Mouse (Mus musculus) embryonic fibroblast, embryonic 13.5 days (primary cell): ENCODE measurements around the gene Eml2. TPM values are rescaled to one million over a fixed set of nuclear protein-coding genes. Genes with fewer than 3 reads are reported as not detected.
"Not testable (repeated sequence)": the region's sequence is repeated elsewhere in the genome, so short reads cannot be mapped to it uniquely, and the experiment has no call there.

Source experiments
- H3K27ac ChIP-seq: 2 replicates; pipeline ENCODE4 v1.5.1; 2012; ENCODE audit warnings: low read length, control low read depth, inconsistent platforms; ENCODE audit not compliant: insufficient read depth
- H3K4me1 ChIP-seq: 2 replicates; pipeline ENCODE4 v1.6.1; 2011; ENCODE audit warnings: low read length; ENCODE audit not compliant: control insufficient read depth, insufficient read depth
- H3K4me3 ChIP-seq: 2 replicates; pipeline ENCODE4 v1.5.1; 2011; ENCODE audit warnings: mild to moderate bottlenecking, control low read depth, low read length; ENCODE audit not compliant: insufficient read depth
- CTCF ChIP-seq: IDR thresholded peaks from 2 replicates; pipeline ENCODE4 v1.5.1; 2011; ENCODE audit warnings: mild to moderate bottlenecking, control low read depth, low read length, moderate library complexity, borderline replicate concordance; ENCODE audit not compliant: insufficient read depth
- POLR2A ChIP-seq: IDR thresholded peaks from 2 replicates; pipeline ENCODE4 v1.6.1; 2011; ENCODE audit warnings: low read depth, mild to moderate bottlenecking, control low read depth, low read length, moderate library complexity
- polyA plus RNA-seq: library from polyadenylated mRNA; stranded (reverse); fragments of >200 nt; gene quantifications from 2 replicates; pipeline ENCODE4 v1.2.4, GENCODE M21; 2011; ENCODE audit warnings: low read depth; ENCODE audit not compliant: missing spikeins, insufficient read length

The Eml2 gene
- polyA plus RNA-seq, 1 experiment = 17.3 TPM

DNA sequence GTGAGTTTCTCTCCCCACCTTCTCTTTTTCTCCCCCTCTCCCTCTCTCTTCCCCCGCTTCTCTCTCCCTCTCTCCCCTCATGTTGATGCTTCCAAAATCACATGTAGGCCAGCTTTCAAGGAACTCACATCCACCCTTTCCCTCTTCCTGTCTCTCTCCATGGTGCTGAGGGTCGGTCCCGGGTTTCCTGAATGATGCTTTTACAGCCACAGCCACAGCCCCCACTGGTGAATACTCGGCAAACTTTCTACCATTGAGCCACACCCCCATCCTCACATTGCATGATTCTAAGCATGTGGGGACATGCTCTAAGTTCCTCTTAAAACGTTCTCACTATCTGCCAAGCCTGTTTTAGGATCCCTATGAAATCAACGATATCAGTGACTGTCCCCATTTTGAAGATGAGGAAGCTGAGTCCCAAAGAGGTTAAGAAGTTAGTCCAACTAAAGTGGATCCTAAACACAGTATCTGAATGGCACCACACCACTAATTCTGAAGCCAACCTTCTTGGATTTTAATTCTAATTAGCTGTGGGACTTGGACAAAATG lies 28.6 kb upstream of the Eml2 start:
- Histone ChIP-seq H3K27ac (no peak overlapping the region), H3K4me3 (no peak overlapping the region), H3K4me1 (0 out of 2 replicates have a peak, but pooled peaks cover 4% of the 10 kb centered on the region)
- TF ChIP-seq POLR2A = no peak
- no peak for TF ChIP-seq CTCF

DNA sequence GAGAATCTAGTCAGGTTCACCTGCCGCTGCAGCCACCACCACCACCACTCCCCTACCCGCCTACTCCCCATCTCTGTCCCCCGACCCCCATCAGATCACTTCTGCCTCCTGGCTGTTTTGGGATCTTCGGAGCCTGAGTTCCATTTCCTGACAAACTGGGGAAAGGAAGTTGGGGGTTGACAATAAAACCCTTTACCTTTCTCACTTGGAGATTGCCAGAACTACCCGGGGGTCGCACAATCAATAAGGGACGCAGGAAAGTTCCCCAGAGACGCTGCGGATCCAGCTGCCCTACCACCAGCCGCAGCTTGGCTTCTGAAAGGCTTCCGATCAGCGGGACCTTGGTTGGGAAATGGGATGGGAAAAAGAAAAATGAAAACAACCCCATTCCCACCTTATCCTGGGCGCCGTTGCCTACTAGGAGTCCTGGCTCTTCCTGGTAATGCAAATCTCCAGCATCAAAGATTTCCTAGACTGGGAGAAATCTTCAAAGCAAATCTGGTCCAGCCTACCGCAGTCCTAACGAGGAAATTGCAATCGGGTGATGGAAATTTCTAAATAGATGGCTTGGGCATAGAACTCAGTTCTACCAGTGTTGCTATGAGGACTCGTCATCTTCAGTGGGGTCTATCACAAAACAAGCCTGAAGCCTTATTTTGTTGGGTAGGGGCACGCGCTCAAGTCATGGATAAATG lies 27.9 kb upstream of the Eml2 start:
- H3K4me1 ChIP-seq = 0 out of 2 replicates have a peak, but pooled peaks cover 4% of the 10 kb centered on the region
- no peak for TF ChIP-seq CTCF
- no peak for TF ChIP-seq POLR2A
- peak overlapping the region; percentile 50 for H3K27ac ChIP-seq
- peak overlapping the region; percentile 61 for H3K4me3 ChIP-seq

DNA sequence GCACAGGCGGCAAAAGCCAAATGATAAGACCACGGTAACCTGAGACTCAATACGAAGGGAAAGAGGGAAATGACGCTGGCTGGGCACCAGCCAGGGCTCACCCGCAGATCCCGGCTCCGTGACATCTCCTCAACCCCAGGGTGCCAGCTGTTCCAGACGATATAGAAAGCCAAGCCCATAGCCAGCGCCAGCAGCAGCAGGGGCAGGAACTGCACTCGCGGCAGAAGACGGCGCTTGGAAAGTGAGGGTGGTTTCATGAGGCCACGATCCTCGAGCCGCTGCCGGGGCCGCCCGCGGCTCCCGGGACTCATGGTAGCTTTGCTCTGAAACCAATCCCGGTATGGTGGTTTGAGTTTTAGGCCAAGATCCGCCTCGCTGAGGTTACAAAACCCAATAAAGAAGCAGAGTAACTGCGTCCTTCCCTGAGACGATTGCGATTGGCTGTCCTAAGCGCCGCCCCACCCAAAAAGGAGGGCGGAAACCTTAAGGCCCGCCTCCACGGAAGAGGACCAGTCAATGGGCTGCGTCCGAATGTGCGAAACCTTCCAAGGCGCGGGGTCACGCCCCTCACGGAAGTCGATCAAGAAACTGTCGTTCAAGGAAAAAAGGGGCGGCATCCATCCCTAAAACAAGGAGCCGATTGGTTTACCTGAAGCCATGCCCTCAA lies 27.2 kb upstream of the Eml2 start, which contains the start of gene Qpctl:
Qpctl (minus strand) TSS at position 417 of the 667 bp plus-strand sequence.
- peak; percentile 80 for TF ChIP-seq POLR2A
- TF ChIP-seq CTCF = no peak
- H3K4me1 ChIP-seq = 0 out of 2 replicates have a peak, but pooled peaks cover 4% of the 10 kb centered on the region
- H3K27ac ChIP-seq = peak within 1 kb of the TSS; percentile 50

DNA sequence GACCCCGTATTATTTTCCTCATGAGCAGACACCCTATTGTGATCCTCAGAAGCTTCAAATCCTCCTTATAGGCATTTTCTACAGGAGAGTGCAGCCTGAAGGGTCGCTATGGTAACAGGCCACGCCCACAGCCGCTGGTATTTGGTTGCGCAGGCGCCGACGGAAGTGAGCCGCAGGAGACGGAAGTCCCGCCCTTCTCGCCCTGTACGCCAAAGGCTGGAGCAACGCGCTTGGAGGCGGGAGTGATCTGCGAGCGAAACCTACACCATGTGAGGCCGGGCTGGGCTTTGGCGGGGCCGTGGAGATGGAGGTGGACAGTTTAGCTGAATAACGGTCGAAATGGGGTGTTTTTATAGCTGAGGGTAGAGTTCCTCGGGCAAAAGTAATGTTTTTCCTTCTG lies 26.6 kb upstream of the Eml2 start, which contains the start of gene Snrpd2:
Snrpd2 (plus strand) TSS at position 97 of the 400 bp plus-strand sequence.
- TF ChIP-seq CTCF = no peak
- peak; percentile 81 for TF ChIP-seq POLR2A
- peak within 1 kb of the TSS; percentile 50 for H3K27ac ChIP-seq
- peak within 1 kb of the TSS; percentile 90 for H3K4me3 ChIP-seq
- 0 out of 2 replicates have a peak, but pooled peaks cover 4% of the 10 kb centered on the region for H3K4me1 ChIP-seq

More for the DNA sequence above, 27.2 kb upstream of the Eml2 start, which contains the start of gene Qpctl:
- peak within 1 kb of the TSS; percentile 90 for H3K4me3 ChIP-seq

DNA sequence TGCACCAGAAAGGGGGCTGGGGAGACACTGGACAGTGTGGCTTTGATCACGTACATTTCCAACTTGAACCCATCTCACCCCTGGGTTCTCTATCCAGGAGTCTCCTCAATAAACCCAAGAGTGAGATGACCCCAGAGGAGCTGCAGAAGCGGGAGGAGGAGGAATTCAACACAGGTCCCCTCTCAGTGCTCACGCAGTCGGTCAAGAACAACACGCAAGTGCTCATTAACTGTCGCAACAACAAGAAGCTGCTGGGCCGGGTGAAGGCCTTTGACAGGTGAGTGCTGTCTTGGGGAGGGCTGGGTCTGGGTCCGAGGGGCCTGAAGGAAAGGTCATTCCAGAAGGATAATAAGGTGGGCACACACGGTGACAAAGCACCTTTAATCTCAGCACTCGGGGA lies 25.1 kb upstream of the Eml2 start:
- H3K4me1 ChIP-seq = peaks cover 12% of the 10 kb centered on the region
- not testable (repeated sequence) for H3K27ac ChIP-seq, H3K4me3 ChIP-seq

DNA sequence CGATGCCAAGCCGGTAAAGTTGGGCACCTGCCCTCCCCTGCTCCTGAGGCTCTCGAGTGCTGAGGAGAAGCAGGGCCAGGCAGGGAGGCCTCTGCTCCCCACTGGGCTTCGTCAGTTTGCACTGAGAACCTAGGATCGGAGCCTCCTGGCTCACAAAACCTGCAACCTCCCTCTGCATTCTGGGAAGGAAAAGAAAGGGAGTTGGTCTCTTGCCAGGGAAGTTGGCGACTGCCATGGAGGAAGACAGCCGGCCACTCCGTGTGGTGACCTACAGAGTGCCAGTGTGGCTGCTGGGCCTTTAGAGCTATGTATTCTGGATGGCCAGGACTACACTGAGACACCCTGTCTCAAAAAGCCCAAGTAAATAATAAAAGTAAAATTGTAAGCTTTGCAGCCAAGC lies 21.4 kb upstream of the Eml2 start:
- TF ChIP-seq CTCF = no peak
- TF ChIP-seq POLR2A = no peak
- no peak overlapping the region for H3K4me3 ChIP-seq
- no peak overlapping the region for H3K27ac ChIP-seq
- H3K4me1 ChIP-seq = peaks cover 16% of the 10 kb centered on the region

DNA sequence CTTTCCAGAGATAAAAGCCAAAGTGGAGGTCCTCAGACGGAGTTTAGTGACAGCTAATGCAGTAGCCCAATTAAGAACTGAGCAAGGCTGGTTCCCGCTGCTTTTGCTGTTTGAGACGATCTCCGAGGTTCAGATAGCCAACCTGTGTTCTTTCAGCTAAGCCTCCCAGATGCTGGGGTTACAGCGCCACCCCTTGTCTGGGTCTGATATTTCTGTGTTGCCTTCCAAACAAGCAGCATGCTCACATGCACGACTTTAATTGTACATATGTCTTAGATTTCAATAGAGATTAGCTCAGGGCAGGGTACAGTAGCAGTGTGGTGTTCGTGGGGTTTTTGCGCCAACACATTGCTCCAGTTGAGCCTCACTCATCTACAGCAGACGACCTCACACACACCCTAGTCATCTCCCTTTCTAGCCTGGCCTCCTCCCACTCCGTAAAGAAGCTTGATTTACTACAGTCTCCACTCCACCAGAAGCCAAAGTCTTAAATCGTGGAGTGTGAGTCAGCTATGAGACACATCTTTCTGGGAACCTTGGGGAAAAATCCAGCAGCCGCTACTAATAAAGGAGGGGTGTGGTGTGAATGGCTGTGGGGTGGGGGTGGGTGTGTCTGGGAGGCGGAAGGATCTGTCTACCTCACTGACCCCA lies 20.3 kb upstream of the Eml2 start:
- no peak overlapping the region for H3K4me3 ChIP-seq
- peaks cover 12% of the 10 kb centered on the region for H3K4me1 ChIP-seq
- TF ChIP-seq POLR2A = no peak
- TF ChIP-seq CTCF = peak; percentile 36; the same call in 1 of the 2 replicates
- peak overlapping the region; percentile 80 for H3K27ac ChIP-seq

DNA sequence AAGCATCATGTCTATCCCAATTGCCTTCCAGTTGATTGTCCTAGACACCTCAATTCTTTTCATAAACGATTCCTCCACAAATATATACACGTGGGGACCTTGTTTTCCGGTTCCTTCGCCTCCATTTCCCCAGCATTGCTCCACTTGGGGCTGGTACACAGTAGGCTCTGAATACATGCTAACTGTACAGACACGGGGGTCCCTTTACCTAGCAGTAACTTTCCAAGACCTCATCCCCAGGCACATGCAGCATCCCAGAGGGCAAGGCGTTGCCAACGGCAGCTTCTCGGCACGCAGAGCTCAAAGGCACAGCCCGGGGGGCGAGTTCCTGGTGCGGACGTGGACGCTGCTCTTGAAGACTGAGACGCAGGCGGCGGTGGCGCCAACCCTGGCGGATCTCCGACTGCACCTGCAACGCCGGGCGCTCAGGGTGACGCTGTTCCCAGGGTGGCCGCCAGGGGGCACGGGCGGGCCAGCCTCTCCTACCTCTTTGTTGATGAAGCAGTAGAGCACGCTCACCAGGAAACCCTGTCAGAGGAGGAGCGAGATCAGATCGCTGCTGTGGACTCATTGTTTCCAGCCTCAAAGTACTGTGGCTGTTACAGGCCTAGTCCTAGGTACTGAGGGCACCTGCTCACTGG lies 18.9 kb upstream of the Eml2 start:
- Histone ChIP-seq H3K4me1 (peaks cover 12% of the 10 kb centered on the region), H3K4me3 (no peak overlapping the region), H3K27ac (no peak overlapping the region)
- no peak for TF ChIP-seq POLR2A
- TF ChIP-seq CTCF = peak; percentile 71

DNA sequence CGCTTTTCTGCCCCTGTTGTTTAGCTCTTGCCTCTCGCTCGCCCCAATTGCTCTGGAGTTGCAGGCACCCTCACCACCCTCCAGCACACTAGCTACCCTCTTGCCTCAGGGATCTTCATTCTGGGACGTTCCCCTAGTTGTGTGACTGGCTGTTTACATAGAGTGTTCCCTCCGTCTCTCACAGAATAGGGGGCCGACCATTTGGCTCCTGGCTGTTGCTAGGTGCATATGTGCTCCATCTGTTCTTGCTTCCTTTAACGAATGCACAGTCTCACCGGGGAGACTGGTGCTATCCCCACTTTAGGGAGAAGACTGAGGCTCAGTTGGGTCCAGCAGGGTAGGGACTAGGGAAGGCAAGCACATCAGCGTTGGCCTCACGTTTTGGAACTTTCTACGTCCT lies 17.6 kb upstream of the Eml2 start:
- Histone ChIP-seq H3K4me3 (no peak overlapping the region), H3K27ac (no peak overlapping the region), H3K4me1 (peaks cover 12% of the 10 kb centered on the region)
- TF ChIP-seq CTCF = no peak
- no peak for TF ChIP-seq POLR2A
